Mouse (Mus musculus) CH12.LX (cell line): ENCODE results near the gene Ccdc80. TPM values are rescaled to one million over a fixed set of nuclear protein-coding genes. Genes with fewer than 3 reads are reported as not detected.

Experiments
- DNase-seq: peaks from one replicate; pipeline ENCODE4 v3.0.0-alpha.2; 2013; ENCODE audit errors: extremely low read depth
- H3K27ac ChIP-seq: 2 replicates; pipeline ENCODE4 v1.5.1; 2012; ENCODE audit warnings: low read depth, mild to moderate bottlenecking, control low read depth, moderate library complexity; ENCODE audit not compliant: insufficient read depth
- H3K27me3 ChIP-seq: replicated peaks from 2 replicates; pipeline ENCODE3; 2012; ENCODE audit warnings: inconsistent platforms
- H3K36me3 ChIP-seq, 2 experiments: replicated peaks in 1 of 2; 2 replicates each; pipeline versions ENCODE3 to v1.6.1; 2012; ENCODE audit warnings: inconsistent platforms in 1 of 2, low read length in 1 of 2, mild to moderate bottlenecking in 1 of 2, mixed read lengths in 1 of 2, moderate library complexity in 1 of 2; ENCODE audit not compliant: control insufficient read depth in 1 of 2, insufficient read depth in 1 of 2
- H3K4me1 ChIP-seq, 2 experiments: 2 replicates each; pipeline ENCODE4 v1.6.1; 2012; ENCODE audit warnings: inconsistent platforms in 1 of 2, moderate library complexity in 1 of 2; ENCODE audit not compliant: insufficient read depth in 2 of 2, control insufficient read depth in 1 of 2
- H3K4me2 ChIP-seq: 2 replicates; pipeline ENCODE4 v1.6.1; 2012; ENCODE audit warnings: low read depth, mild to moderate bottlenecking, control low read depth; ENCODE audit not compliant: poor library complexity, insufficient read depth, severe bottlenecking
- H3K4me3 ChIP-seq, 3 experiments: fragments of 150-350 bp in 1 of 3; sonication (generic) in 1 of 3; replicated peaks in 1 of 3; 2 replicates each; pipeline versions ENCODE3 to v1.5.1; 2011 to 2012; ENCODE audit warnings: low read depth in 2 of 3, low read length in 2 of 3, mild to moderate bottlenecking in 2 of 3, moderate library complexity in 2 of 3, control low read depth in 1 of 3, improper control_type of control experiment in 1 of 3, inconsistent platforms in 1 of 3, mixed read lengths in 1 of 3; ENCODE audit not compliant: poor library complexity in 1 of 3
- H3K79me2 ChIP-seq: replicated peaks from 2 replicates; pipeline ENCODE4 v1.6.1; 2012; ENCODE audit warnings: mild to moderate bottlenecking, moderate library complexity; ENCODE audit not compliant: control insufficient read depth, poor library complexity, insufficient read depth, severe bottlenecking; ENCODE audit errors: extremely low read depth
- H3K9ac ChIP-seq: 2 replicates; pipeline ENCODE4 v1.6.1; 2012; ENCODE audit warnings: low read depth, mild to moderate bottlenecking, control low read depth, moderate library complexity; ENCODE audit not compliant: insufficient read depth
- H3K9me3 ChIP-seq: replicated peaks from 2 replicates; pipeline ENCODE3; 2012; ENCODE audit warnings: low read length, inconsistent platforms, mixed read lengths
- CHD1 ChIP-seq: IDR thresholded peaks from 2 replicates; pipeline ENCODE4 v1.6.1; 2012; ENCODE audit warnings: low read depth, low read length, improper control_type of control experiment, inconsistent platforms
- CHD2 ChIP-seq: IDR thresholded peaks from 2 replicates; pipeline ENCODE4 v1.6.1; 2011; ENCODE audit warnings: low read length, improper control_type of control experiment
- CTCF ChIP-seq, 2 experiments: IDR thresholded peaks in 1 of 2; conservative IDR thresholded peaks in 1 of 2; 2 replicates each; pipeline ENCODE4 v1.5.1; 2011 to 2012; ENCODE audit warnings: low read depth in 2 of 2, low read length in 2 of 2, improper control_type of control experiment in 1 of 2, inconsistent platforms in 1 of 2, mild to moderate bottlenecking in 1 of 2, moderate library complexity in 1 of 2
- E2F4 ChIP-seq: IDR thresholded peaks from 2 replicates; pipeline ENCODE4 v1.6.1; 2011; ENCODE audit warnings: low read depth, low read length, improper control_type of control experiment; ENCODE audit not compliant: insufficient replicate concordance
- ELF1 ChIP-seq: IDR thresholded peaks from 2 replicates; pipeline ENCODE4 v1.6.1; 2014; ENCODE audit warnings: low read depth, mild to moderate bottlenecking, inconsistent platforms, low read length, improper control_type of control experiment
- EP300 ChIP-seq: IDR thresholded peaks from 2 replicates; pipeline ENCODE4 v1.6.1; 2011; ENCODE audit warnings: low read length, improper control_type of control experiment
- ETS1 ChIP-seq: conservative IDR thresholded peaks from 2 replicates; pipeline ENCODE4 v1.6.1; 2012; ENCODE audit warnings: low read depth, mild to moderate bottlenecking, inconsistent platforms, low read length, improper control_type of control experiment, moderate library complexity
- GABPA ChIP-seq: IDR thresholded peaks from 2 replicates; pipeline ENCODE4 v1.6.1; 2012; ENCODE audit warnings: low read depth, low read length, improper control_type of control experiment, inconsistent platforms; ENCODE audit not compliant: insufficient replicate concordance
- JUND ChIP-seq: conservative IDR thresholded peaks from 2 replicates; pipeline ENCODE4 v1.6.1; 2011; ENCODE audit warnings: low read depth, low read length, improper control_type of control experiment
- MAX ChIP-seq: IDR thresholded peaks from 2 replicates; pipeline ENCODE4 v1.6.1; 2011; ENCODE audit warnings: low read length, improper control_type of control experiment
- MEF2A ChIP-seq: IDR thresholded peaks from 2 replicates; pipeline ENCODE4 v1.6.1; 2014; ENCODE audit warnings: low read depth, mild to moderate bottlenecking, inconsistent platforms, low read length, improper control_type of control experiment, borderline replicate concordance
- MXI1 ChIP-seq: IDR thresholded peaks from 2 replicates; pipeline ENCODE4 v1.6.1; 2011; ENCODE audit warnings: mild to moderate bottlenecking, low read depth, low read length, improper control_type of control experiment
- MYC ChIP-seq: IDR thresholded peaks from 2 replicates; pipeline ENCODE4 v1.6.1; 2011; ENCODE audit warnings: low read depth, mild to moderate bottlenecking, improper control_type of control experiment, low read length
- NELFE ChIP-seq: IDR thresholded peaks from 2 replicates; pipeline ENCODE4 v1.6.1; 2011; ENCODE audit warnings: low read depth, low read length, improper control_type of control experiment
- NRF1 ChIP-seq: IDR thresholded peaks from 2 replicates; pipeline ENCODE4 v1.6.1; 2014; ENCODE audit warnings: low read depth, mild to moderate bottlenecking, inconsistent platforms, low read length, improper control_type of control experiment, moderate library complexity
- SIN3A ChIP-seq: IDR thresholded peaks from 2 replicates; pipeline ENCODE4 v1.6.1; 2012; ENCODE audit warnings: low read length, improper control_type of control experiment, inconsistent platforms
- SMC3 ChIP-seq: IDR thresholded peaks from 2 replicates; pipeline ENCODE4 v1.6.1; 2011; ENCODE audit warnings: low read depth, low read length, improper control_type of control experiment
- UBTF ChIP-seq: IDR thresholded peaks from 2 replicates; pipeline ENCODE4 v1.6.1; 2012; ENCODE audit warnings: low read depth, mild to moderate bottlenecking, inconsistent platforms, low read length, improper control_type of control experiment, moderate library complexity
- USF2 ChIP-seq: conservative IDR thresholded peaks from 2 replicates; pipeline ENCODE4 v1.6.1; 2011; ENCODE audit warnings: low read depth, low read length, improper control_type of control experiment
- ZC3H11A ChIP-seq: IDR thresholded peaks from 2 replicates; pipeline ENCODE4 v1.6.1; 2012; ENCODE audit warnings: low read depth, mild to moderate bottlenecking, inconsistent platforms, low read length, improper control_type of control experiment
- ZKSCAN1 ChIP-seq: IDR thresholded peaks from 2 replicates; pipeline ENCODE4 v1.6.1; 2012; ENCODE audit warnings: low read depth, inconsistent platforms, low read length, improper control_type of control experiment, borderline replicate concordance
- ZMIZ1 ChIP-seq: IDR thresholded peaks from 2 replicates; pipeline ENCODE4 v1.6.1; 2012; ENCODE audit warnings: low read depth, mild to moderate bottlenecking, inconsistent platforms, low read length, improper control_type of control experiment
- dilution Hi-C: fragments of 300-500 bp; cut with MboI; formaldehyde crosslinking; loops from 2 replicates; pipeline ENCODE4 v1.14.3; 2020; ENCODE audit warnings: low sequenced_read_pairs; ENCODE audit not compliant: extremely low pct_unique_long_range_greater_than_20kb, extremely low pct_ligation_motif_present
- in situ Hi-C: fragments of 300-500 bp; cut with MboI; formaldehyde crosslinking; loops from 3 replicates; pipeline ENCODE4 v1.14.3; 2019; ENCODE audit warnings: low sequenced_read_pairs, low pct_ligation_motif_present, low pct_unique_long_range_greater_than_20kb, mixed read lengths
- polyA plus RNA-seq: library from polyadenylated mRNA; unstranded; fragments of >175 nt; gene quantifications from 2 replicates; pipeline ENCODE4 v1.2.1, GENCODE M21; 2012; ENCODE audit warnings: low read depth; ENCODE audit not compliant: insufficient read length
- total RNA-seq, 2 experiments: library from RNA; depleted of rRNA; stranded (reverse); fragments of 300-350 nt in 1 of 2; fragments of >200 nt in 1 of 2; gene quantifications; 2 replicates each; pipeline ENCODE4 v1.2.3; 2012 to 2014

The Ccdc80 gene
- total and polyA plus RNA-seq, 3 experiments: 3.9 to 9.5 (median 6.1) TPM

DNA sequence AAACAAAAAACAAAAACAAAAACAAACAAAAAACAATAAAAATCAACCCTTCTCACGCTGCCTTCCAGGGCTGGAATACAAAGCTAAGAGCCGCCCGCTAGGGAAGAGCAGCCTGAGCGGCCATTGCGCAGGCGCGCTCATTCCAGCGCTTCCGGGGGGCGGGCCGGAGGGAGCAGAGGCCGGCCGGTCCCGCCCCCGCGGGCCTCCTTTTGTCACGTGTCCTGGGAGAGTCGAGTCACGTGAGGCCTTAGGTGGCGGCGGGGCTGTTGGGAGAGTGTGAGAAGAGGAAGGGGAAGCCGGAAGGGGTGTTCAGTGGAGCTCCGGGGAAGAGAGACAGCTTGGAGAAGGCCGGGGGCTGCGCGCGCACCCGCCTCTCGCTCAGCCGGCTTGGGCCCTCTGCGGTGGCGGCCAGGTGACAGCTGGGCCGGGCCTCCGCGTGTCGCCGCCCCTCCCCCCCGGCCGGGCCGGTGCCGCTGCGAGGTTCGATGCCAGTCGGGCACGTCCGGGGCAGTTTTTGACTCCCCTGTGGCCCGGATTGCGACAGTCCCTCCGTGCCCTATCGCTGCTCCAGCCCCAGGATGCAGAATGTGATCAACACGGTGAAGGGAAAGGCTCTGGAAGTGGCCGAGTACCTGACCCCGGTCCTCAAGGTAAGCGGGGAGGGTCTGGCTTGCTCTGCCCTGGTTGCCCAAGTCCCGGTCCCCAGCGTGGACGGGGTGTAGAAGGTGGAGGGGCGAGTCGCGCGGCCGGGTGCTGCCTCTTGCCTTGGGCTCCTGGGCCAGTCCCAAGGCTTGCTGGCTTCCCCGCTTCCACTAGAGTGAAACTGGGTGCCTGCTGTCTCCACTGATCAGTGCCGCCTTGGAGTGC lies 65.6 kb downstream of the Ccdc80 start, which contains the start of the genes Slc35a5 and Atg3 (continued):
- TF ChIP-seq NELFE (peak; percentile 88), UBTF (no peak), SMC3 (no peak), ZKSCAN1 (no peak), USF2 (peak; percentile 100), ZC3H11A (no peak), ETS1 (peak; percentile 85), JUND (no peak), ZMIZ1 (peak; percentile 90), CTCF (conservative IDR thresholded peaks at IDR 0.05 in 1 of 2, IDR thresholded peaks at IDR 0.05 in 1 of 2; ENCODE audit: low read depth in 2 of 2, low read length in 2 of 2) (no peak), MYC (no peak; the same call in 1 of the 2 replicates), CHD1 (no peak), NRF1 (peak; percentile 84), MXI1 (peak; percentile 81)

DNA sequence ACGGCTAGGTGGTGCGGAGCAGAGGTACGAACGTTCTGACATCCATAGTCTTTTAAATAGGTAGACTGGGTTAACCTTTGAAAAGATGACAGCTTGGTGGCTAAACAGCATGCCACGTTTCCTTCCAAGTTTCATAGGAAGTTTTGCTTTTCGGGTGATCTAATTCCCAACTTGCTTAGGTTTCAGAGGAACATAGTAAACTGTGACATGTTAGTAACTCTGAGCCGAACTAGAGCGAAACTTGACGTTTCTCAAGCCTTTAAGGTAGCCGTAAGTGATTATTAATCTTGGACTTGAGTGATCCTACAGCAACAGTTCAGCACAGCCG lies 66.2 kb downstream of the Ccdc80 start:
- dilution Hi-C loops (no loop called here), in situ Hi-C loops (no loop called here)
- Histone ChIP-seq H3K4me3 (peak overlapping the region; percentile 87 to 97 (median 88)), H3K4me1 (peaks cover 4 to 31% of the 10 kb centered on the region in 2 experiments), H3K9ac (peak overlapping the region; percentile 47), H3K27ac (peak overlapping the region; percentile 70), H3K36me3 (peaks cover 4 to 45% of the 10 kb centered on the region in 2 experiments), H3K9me3 (no peaks in the 10 kb centered on the region), H3K27me3 (no peaks in the 10 kb centered on the region), H3K4me2 (peak overlapping the region; percentile 88), H3K79me2 (peaks cover 18% of the 10 kb centered on the region)
- TF ChIP-seq EP300 (peak; percentile 41; the same call in 1 of the 2 replicates), SIN3A (no peak; the same call in 1 of the 2 replicates), GABPA (no peak), MEF2A (0 out of 2 replicates have a peak, but pooled peaks have one; percentile 25), MAX (peak; percentile 67; the same call in 1 of the 2 replicates), ZMIZ1 (no peak), ELF1 (0 out of 2 replicates have a peak, but pooled peaks have one; percentile 15), E2F4 (no peak), NRF1 (0 out of 2 replicates have a peak, but pooled peaks have one; percentile 23), MXI1 (no peak; the same call in 1 of the 2 replicates), ZC3H11A (no peak), CHD2 (no peak), CHD1 (peak; percentile 82; the same call in 1 of the 2 replicates), ZKSCAN1 (no peak)
- DNase-seq: no peak

Other genes starting within 250 kb of the Ccdc80 start
- gene Cd200r2, start 226.3 kb upstream of the Ccdc80 start, total RNA-seq (2012; rRNA removed): 2.2 and 2.4 TPM in 2 replicates
- gene Cd200r2, start 226.3 kb upstream of the Ccdc80 start, total RNA-seq (2014; rRNA removed): 0.69 and 0.74 TPM in 2 replicates
- 0.31 and 0.66 TPM in 2 replicates for gene Cd200r2, start 226.3 kb upstream of the Ccdc80 start, polyA plus RNA-seq
- gene Cd200r3, start 149.7 kb upstream of the Ccdc80 start, total RNA-seq (2012; rRNA removed): 5.0 and 5.7 TPM in 2 replicates
- 17.6 and 18.4 TPM in 2 replicates for gene Cd200r3, start 149.7 kb upstream of the Ccdc80 start, total RNA-seq (2014; rRNA removed)
- 5.9 and 6.9 TPM in 2 replicates for gene Cd200r3, start 149.7 kb upstream of the Ccdc80 start, polyA plus RNA-seq
- gene Slc35a5, start 65.3 kb downstream of the Ccdc80 start, total RNA-seq (2012; rRNA removed): 6.1 and 7.4 TPM in 2 replicates
- 5.7 and 6.1 TPM in 2 replicates for gene Slc35a5, start 65.3 kb downstream of the Ccdc80 start, total RNA-seq (2014; rRNA removed)
- gene Slc35a5, start 65.3 kb downstream of the Ccdc80 start, polyA plus RNA-seq: 11.8 and 14.8 TPM in 2 replicates
- 27.6 and 28.2 TPM in 2 replicates for gene Atg3, start 65.4 kb downstream of the Ccdc80 start, total RNA-seq (2012; rRNA removed)
- gene Atg3, start 65.4 kb downstream of the Ccdc80 start, total RNA-seq (2014; rRNA removed): 43.0 and 46.3 TPM in 2 replicates
- gene Atg3, start 65.4 kb downstream of the Ccdc80 start, polyA plus RNA-seq: 67.5 and 68.3 TPM in 2 replicates
- 4.9 and 5.9 TPM in 2 replicates for gene Btla, start 130.9 kb downstream of the Ccdc80 start, total RNA-seq (2012; rRNA removed)
- gene Btla, start 130.9 kb downstream of the Ccdc80 start, total RNA-seq (2014; rRNA removed): 37.7 and 40.3 TPM in 2 replicates
- gene Btla, start 130.9 kb downstream of the Ccdc80 start, polyA plus RNA-seq: 25.5 and 25.8 TPM in 2 replicates